Mouse (Mus musculus): ENCODE results near the gene Cnn3.

GRCm38 (mm10) chr3:121435296-121435695 lies 9.0 kb downstream of the Cnn3 start:
- TF ChIP-seq HCFC1 (IDR thresholded peaks at IDR 0.05; ENCODE audit: borderline replicate concordance, insufficient read depth, low read length) (no peak), ZC3H11A (IDR thresholded peaks at IDR 0.05; ENCODE audit: borderline replicate concordance, low read depth, low read length) (no peak), CHD2 (IDR thresholded peaks at IDR 0.05; ENCODE audit: low read depth, low read length) (no peak), MAFK (IDR thresholded peaks at IDR 0.05; ENCODE audit: insufficient read depth, low read depth, low read length) (no peak), ZNF384 (IDR thresholded peaks at IDR 0.05; ENCODE audit: low read depth, low read length) (no peak)
